Mouse (Mus musculus) embryo, embryonic 11.5 days (tissue): ENCODE measurements around the gene Slc39a11.
A peak's percentile ranks its signal among the peaks of the same experiment; 100 is the strongest.

Source experiments
- DNase-seq: peaks from one replicate; pipeline ENCODE4 v3.0.0-alpha.2; 2012; ENCODE audit warnings: low read depth, low spot score

The Slc39a11 gene

DNA sequence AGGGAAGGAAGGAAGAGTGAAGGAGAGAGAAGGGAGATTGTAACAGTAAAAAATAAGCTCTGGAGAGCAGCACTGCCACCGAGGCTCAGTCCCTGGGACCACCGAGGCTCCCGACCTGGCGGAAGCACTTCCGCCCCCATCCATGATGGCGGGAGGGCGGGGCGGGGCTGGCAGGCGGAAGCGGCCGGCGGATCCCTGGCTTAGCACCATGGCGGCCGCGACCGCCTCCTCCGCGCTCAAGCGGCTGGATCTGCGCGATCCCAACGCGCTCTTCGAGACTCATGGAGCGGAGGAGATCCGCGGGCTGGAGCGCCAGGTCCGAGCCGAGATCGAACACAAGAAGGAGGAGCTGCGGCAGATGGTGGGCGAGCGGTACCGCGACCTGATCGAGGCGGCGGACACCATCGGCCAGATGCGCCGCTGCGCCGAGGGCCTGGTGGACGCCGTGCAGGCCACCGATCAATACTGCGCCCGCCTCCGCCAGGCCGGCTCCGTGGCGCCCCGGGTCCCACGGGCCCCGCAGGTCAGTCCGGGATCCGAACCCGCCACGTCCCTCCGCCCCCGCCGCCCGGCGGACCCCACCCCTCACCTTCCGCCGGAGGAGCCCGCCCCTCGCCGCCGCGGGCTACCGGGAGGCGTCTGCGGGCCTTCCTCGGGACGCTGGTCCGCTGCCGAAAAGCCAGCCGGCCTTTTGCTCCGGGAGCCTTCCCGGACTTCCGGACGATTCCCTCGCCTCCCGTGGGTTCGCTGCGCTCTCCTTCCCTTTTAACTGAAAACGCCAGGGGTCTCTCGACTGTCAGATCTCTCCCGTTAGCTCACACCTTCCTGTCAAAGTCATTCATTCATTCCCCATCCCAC, at the start of gene Slc39a11:
Gene Slc39a11, minus strand, starts transcription at position 727 of the 858 bp plus-strand sequence.
- peak; percentile 60 for DNase-seq

DNA sequence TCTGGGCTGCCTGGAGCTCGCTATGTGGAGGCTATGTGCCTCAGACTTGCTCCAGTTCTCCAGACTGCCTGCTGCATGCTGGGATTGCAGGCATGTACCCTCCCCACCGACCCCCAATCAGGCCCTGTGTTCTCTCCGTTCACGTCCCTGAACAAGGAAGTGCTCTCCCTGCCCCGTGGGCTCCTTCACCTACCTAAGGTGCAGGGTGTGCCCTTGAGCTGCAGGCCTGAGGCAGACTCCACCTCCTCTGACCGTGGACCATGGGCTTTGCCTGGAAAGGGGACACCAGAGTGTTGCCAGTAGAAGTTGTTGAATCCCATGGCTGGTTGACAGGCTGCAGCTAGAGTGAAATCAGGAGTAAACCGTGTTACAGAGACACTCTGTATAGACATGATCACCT, 49.8 kb upstream of the Slc39a11 start:
- DNase-seq = no peak

DNA sequence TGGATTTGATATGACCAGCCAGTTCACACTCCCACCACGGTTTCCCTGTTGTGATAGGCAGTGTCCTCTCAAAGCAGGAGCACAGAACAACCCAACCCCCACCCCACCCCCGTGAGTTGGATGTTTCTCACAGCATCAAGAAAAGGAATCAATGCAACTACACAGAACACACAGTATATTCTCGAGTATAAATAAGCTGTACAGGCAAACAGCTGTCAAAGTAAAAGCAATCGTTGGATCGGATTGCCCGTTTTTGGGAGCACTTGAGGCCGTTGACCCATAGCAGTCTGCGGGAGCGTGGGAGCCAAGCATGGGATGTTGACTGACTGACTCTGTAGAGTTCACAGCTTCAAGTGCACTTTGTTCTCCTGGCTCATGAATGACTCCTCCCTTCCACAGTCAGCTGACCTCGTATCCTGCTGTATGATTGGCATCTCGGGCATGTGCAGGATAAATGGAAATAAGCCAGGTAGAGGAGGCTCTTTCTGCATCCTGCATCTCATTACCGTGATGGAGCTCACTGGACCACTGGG, 48.2 kb upstream of the Slc39a11 start:
- no peak for DNase-seq

DNA sequence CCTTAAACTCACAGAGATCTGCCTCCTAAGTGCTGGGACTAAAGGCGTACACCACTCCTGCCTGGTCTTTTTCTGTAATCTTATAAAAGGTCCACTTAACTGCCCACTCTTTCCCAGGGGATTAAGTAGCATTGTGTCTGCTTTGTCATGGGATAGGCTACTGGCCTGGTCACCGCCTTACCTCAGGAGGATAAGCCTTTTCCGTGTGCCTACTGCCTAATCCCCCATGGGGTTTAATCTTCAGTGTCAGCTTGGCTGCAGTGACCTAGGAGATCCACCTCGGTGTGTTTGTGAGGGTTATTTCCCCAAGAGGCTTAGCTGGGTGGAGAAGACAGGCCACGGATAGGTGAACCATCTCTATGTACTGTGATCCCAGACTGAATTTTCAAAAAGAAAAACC, 47.7 kb upstream of the Slc39a11 start:
- DNase-seq = no peak

DNA sequence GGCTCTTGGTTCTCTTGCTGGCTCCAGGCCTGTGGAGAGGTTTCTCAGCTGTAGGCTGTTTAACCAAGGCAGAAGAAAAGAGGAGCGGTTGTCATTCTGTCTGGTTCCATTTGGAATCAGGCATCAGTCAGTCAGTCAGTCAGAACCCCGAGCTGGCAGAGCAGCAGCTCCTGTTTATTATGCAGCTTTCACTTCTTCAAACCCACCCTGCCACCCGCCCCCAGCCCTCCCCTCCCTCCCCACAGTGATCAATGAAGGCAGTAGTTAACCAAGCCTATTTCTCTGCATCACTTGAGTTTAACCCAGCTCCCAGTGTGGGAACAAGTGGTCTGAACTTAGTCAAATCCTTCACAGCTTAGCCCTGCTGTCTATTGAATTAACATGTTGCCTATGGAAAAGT, 42.0 kb upstream of the Slc39a11 start:
- no peak for DNase-seq

DNA sequence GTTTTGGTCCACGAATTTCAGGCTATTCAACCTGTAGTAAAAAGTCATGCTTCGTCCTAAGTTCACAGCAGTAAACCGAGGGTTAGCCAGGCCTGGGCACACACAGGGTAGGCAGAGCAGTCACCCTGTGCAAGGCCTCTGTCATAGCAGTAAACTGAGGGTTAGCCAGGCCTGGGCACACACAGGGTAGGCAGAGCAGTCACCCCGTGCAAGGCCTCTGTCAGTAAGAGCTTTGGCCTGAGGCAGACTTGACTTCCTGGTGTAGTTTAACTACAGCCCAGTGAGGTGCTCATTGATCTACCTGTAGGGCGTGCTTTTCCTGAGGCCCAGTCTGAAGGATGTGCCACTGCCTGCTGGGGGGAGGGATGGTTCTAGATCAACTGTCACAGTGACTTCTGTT, 41.4 kb upstream of the Slc39a11 start:
- DNase-seq = no peak

DNA sequence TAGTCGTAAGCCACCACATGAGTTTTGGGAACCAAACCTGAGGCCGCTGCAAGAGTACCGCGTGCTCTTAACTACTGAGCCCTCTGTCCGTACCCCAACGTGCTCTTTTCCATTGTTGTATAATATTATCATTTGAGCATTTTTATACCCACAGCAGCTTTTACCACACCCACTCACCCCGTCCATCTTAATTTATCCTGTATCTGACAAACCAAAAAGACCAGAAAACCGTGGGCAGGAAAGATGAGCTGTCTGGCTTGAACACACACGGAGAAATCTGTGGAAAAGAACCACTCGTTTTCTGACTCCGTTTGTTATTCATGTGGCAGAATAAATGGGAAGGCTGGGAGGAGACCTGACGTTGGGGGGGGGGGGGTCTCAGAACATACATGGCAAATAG, 40.6 kb upstream of the Slc39a11 start:
- DNase-seq = no peak

DNA sequence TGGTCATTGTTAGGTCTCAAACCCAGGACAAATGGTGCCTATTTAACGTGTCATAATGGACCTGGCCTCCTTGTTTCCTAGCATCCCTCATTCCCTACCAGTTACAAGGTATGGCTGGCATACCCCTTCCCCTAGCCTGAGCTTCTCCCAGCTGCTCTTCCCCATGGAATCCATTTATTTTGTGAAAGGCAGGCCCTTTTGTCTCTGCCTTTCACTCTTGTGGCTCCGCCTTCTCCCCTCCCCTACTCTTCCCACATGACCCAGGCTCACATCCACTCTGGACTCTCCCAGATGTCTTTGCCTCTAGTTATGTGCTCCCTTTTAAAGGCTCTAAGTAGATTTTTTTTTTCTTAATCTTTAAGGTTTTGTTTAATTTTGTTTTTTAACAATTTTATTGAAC, 37.2 kb upstream of the Slc39a11 start:
- no peak for DNase-seq

DNA sequence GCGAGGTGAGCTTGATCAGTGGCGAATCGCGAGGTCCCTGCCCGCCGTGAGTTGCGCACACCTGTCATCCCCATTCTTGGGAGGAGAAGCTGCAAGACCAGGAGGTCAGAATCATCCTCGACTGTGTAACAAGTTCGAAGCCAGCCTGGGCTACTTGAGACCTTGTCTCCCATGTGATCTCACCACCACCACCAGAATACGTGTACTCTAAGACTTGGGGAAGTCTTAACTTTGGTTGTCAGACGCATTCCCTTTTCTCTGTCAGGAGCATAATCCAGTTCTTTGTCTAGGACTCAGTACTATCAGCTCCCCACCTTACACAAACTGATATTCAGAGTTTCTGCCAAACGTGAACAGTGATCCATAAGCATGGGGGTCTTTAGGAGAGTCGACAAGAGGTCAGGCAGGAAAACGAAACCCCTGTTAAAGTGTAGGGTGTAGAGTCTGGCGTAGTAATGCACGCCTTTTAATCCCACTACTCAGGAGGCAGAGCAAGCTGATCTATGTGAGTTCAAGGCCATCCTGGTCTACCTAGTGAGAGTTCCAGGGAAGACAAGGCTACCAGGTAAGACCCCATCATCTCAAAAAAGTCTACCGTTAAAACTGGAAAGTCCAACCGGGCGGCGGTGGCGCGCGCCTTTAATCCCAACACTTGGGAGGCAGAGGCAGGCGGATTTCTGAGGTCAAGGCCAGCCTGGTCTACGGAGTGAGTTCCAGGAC, 35.0 kb upstream of the Slc39a11 start:
- DNase-seq = no peak

DNA sequence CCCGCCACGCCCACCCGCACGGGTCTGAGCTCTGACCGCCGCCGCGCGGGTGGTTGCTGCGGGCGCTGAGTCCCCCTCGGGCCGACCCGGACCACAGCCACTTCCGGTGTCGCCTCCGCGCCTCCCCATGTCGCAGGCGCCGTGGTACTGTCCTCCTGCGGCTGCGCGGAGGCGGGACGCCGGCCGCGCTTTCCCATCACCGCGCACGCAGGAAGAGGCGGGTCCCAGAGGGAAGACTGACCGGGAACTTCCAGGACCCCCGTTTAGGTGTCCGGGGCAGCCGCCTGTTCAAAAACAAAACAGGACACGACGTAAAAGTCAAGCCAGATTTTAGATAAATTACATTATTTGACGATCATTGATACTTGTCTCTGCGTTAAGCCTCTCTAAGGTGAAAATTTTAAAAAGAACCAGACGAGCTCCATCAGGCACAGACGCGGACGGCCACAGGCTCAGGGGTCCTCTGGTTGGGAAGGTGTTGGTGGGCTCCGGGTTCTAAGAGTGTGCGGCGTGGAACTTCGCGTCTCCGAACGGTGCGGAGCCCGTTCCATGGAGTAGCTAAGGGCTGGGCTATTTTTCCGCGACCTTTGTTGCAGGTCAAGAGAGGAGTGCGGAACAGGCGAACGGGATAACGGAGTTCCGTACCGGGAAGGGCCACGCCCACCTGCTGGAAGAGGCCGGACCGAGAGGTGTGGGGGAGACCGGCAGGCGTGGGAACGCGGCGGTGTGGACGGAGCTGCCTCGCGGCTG, 34.3 kb upstream of the Slc39a11 start, which contains the start of the genes Fam104a and D11Wsu47e:
Gene Fam104a, minus strand, starts transcription at position 199 of the 750 bp plus-strand sequence.
Gene D11Wsu47e, plus strand, starts transcription at position 456 of the 750 bp plus-strand sequence.
- DNase-seq = peak; percentile 93

DNA sequence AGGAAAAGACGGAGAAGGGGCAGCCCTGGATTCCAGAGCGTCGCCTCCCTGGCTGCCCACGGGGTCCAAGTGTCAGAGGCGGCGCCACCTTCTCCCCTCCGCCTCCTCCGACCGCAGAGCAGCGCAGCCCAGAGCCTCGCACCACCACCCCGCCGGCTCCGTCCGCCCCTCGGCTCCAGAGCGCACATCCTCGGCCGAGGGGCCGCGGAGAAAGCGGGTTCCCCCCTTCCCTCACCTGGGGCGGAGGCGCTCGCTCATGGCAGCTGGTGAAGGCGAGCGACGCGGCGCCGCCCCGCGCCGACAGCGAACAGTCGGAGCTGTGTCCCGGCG, 33.7 kb upstream of the Slc39a11 start:
- DNase-seq = no peak

DNA sequence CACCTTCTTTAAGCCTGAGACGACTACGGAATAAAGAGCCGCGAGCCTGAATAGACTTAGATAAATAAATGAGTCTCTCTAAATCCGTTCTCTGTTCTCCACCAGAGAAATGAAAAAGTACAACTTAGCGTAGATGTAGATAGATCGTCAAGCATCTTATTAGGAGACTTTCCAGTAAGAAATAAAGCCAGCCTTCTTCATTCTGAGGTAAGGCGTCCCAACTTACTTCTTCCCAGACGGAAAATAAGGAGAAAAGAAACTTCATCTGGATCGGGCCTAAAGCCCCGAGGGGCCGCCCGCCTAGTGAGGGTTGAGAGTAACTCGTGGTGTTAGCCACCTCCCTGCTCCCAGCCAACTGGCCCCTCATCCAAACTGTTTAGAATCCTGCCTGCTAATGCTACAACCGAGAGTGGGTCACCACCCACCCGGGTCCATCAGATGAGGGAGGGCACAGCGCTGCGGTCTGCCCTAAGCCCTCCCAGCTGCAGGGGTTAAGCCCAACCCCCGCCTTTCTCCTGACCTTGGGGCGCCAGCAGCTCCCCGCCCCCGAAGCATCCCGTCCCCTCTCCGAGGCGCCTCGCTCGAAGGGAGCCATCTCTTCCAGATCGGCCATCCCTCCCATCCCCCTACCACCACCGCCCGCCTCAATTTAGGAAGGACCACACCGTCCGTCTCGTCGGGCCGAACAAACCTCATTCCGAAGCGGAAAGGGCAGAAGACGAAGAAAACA, 33.2 kb upstream of the Slc39a11 start:
- peak; percentile 34 for DNase-seq

DNA sequence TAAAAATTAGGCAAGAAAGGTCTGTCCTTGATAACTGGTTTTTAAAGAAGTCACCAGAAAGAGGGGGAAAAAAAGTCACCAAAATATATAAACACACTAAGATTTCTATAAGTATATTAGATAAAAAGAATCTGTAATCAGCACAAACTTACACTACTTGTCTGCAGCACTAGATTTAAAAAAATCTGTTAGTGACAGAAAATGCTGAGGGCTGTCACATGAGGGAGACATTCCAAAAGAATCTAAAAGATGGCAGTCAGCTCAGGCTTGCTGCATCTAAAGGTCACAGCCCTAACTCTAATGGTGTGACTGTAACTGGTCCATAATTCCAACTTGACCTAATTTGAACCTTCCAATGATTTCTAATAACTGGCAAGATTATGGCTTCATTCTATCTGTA, 32.1 kb upstream of the Slc39a11 start:
- no peak for DNase-seq

DNA sequence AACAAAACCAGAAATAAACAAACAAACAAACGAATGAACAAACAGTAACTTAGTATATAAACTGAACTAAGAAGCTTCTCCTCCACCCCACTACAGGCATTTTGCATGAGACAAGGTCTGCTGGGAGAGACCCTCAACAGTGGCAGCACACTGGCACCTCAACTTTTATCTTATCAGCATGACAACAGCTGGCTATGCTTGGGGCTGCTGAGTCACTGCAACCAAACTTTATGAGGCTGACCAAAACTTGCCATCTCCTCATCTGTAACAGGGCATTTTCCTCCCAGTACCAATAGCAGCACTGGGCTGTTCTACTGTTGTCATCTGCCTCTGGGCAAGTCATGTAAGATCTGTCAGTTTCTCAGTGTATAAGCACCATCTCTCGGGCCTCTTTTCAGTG, 31.1 kb upstream of the Slc39a11 start:
- DNase-seq = no peak

DNA sequence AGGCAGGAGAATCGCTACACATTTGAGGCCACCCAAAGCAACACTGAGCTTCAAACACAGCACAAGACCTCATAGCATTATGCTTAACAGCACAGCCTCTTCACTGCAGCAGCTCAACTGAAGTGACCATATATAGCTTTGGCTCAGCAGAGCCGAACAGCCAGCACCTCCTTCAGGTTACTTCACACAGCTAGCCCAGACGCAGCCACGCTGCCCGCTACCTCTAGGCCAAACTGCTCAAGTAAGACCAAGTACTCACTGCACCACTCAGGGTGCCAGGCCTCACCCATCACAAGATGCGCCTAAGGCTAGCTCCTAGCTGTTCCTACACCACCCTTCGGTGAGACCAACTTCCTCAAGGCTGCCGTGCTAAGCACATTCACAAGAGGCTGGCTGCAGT, 28.5 kb upstream of the Slc39a11 start:
- DNase-seq = no peak

DNA sequence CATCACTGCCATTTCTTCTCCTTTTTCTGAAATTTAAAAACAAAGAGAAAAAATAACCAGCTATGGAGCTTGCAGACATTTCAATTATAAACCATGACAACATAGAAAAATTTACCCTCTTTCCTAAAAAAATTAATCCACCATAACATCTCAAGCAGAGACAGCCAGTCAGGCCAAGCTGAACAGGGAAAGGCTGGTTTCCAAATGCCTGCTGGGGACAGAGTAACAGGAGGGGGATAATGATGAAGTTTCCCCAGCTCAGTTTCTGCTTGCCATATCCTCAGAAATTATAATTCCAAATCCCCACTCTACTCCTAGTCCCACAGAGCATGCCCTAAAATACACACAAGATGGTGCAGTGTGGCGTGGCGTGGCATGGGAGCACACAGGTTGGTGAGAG, 27.5 kb upstream of the Slc39a11 start:
- DNase-seq = no peak

DNA sequence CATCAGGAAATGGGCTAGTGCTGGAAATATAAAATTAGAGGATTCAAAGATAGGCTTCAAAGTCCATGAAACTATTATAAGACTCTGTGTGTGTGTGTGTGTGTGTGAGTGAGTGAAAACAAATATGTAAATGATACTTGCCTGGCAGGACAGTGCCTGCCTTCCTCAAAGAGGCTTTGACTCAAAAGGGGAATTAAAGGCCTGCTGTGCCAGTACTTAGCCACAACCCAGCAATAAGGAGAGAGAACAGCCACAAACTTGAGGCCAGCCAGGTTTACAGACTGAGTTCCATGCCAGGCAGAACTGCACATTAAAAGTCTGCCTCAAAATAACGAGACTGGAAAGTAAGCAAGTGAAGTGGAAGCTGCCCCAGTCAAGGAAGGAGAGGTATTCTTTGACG, 27.0 kb upstream of the Slc39a11 start:
- no peak for DNase-seq

DNA sequence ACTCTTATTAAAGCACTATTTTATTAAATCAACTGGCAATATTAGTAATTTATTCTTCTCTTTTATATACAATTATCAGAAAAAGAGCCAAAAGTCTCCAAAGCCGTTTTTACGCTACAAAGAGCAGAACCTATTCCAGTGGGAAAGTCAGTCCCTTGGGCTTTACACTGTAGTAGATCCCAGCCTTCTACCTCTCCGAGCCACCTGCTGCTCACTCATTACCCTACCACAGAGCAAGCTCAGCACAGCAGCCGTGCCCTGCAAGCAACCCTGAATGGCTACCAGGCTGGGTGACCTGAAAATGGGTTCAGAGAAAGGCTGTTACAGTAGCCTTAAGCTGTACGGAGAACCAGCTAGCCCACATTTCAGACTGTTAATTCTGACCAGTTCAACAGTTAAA, 24.7 kb upstream of the Slc39a11 start:
- DNase-seq = no peak

DNA sequence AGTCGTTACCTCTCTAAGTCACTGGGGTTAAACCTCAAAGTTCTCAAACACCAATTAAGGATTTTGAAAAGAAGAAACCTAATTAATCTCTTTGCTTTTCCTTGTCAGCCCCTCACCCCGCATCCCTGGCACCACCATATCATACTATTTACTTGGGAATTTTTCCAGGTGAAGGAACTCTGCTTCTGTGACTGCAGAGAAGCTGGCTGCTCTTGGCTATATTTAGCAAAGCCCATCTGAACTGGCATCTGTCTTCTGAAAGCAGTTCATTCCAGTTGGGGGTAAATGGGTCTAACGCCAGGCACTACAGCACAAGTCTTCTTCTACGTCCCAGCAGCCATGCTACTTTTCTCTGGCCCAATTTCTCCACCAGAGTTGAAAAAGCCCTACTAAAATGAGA, 23.7 kb upstream of the Slc39a11 start:
- DNase-seq = no peak

DNA sequence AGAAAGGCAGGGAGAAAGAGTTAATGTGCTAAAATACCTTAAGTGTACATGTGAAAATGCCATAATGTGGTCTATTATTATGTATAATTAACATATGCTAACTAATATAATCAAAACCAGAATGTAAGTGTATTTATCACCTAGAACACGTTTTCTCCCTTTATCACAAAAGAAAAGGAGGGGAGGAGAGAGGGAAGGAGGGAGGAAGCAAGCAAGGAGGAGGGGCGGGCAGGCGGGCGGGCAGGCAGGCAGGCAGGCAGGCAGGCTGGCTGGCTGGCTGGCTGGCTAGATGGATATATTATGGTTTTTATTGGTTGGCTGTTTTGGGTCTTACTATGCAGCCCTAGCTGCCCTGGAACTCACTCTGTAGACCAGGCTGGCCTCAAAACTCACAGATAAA, 19.8 kb upstream of the Slc39a11 start:
- DNase-seq = no peak

DNA sequence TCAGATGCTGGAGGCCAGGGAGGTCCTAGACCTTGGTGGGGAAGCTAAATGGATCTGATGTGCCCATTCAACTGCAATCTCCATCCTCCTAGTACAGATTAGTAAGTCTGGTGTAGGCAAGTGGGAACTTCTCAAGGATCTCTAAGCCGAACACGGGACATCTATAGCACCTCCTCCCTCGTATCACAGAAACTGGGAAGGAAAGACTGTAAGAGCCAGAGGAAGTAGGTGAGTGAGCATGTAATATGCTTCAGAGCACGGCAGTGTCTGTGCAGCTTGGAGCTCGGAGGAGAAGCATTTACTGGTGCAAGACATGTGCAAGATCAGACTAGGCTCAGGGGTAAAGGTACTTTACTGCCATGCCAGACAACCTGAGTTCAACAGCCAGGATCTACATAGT, 19.0 kb upstream of the Slc39a11 start:
- no peak for DNase-seq
